Mouse (Mus musculus) neural tube, embryonic 11.5 days (tissue): ENCODE results near the gene Nav2. TPM values are rescaled to one million over a fixed set of nuclear protein-coding genes. Genes with fewer than 3 reads are reported as not detected.

ENCODE experiments used
- ATAC-seq: fragments of 200-750 bp; cut with Nextera tagmentation; 2 replicates; pipeline ENCODE4 v1.8.0; 2017; ENCODE audit warnings: moderate number of reproducible peaks, mild to moderate bottlenecking, moderate TSS enrichment, moderate library complexity; ENCODE audit not compliant: insufficient read depth, low FRiP score, low TSS enrichment
- DNase-seq: peaks from one replicate; pipeline ENCODE4 v3.0.0-alpha.2; 2015; ENCODE audit warnings: low spot score
- H3K27ac ChIP-seq: fragments of 300-500 bp; sonication (generic); 2 replicates; pipeline ENCODE4 v1.5.1; 2014; ENCODE audit warnings: low read depth, mild to moderate bottlenecking, low read length
- H3K27me3 ChIP-seq: fragments of 300-500 bp; sonication (generic); 2 replicates; pipeline ENCODE4 v1.6.1; 2014; ENCODE audit warnings: mild to moderate bottlenecking, low read length, mixed read lengths; ENCODE audit not compliant: control insufficient read depth, insufficient read depth
- H3K36me3 ChIP-seq: fragments of 300-500 bp; sonication (generic); 2 replicates; pipeline ENCODE4 v1.6.1; 2014; ENCODE audit warnings: mild to moderate bottlenecking, low read length, moderate library complexity, mixed read lengths; ENCODE audit not compliant: control insufficient read depth, insufficient read depth
- H3K4me1 ChIP-seq: fragments of 300-500 bp; sonication (generic); 2 replicates; pipeline ENCODE4 v1.6.1; 2014; ENCODE audit warnings: low read length, mixed read lengths; ENCODE audit not compliant: control insufficient read depth, insufficient read depth
- H3K4me2 ChIP-seq: fragments of 300-500 bp; sonication (generic); 2 replicates; pipeline ENCODE4 v1.6.1; 2014; ENCODE audit warnings: low read depth, mild to moderate bottlenecking, moderate library complexity
- H3K4me3 ChIP-seq: fragments of 300-500 bp; sonication (generic); 2 replicates; pipeline ENCODE4 v1.5.1; 2014; ENCODE audit warnings: low read depth, low read length
- H3K9ac ChIP-seq: fragments of 300-500 bp; sonication (generic); 2 replicates; pipeline ENCODE4 v1.6.1; 2014; ENCODE audit warnings: mild to moderate bottlenecking, low read length
- H3K9me3 ChIP-seq: fragments of 300-500 bp; sonication (generic); 2 replicates; pipeline ENCODE4 v1.6.1; 2016; ENCODE audit warnings: low read length; ENCODE audit not compliant: control insufficient read depth
- WGBS: fragments of 180-500 bp; shearing (Covaris S2); extraction: QIAGEN DNeasy Blood & Tissue Kit; methylation state at CpG from one replicate; pipeline ENCODE4 v1.1.7; 2014; 5-methylcytosine and 5-hydroxymethylcytosine counted together
- polyA plus RNA-seq: library from polyadenylated mRNA; unstranded; fragments of >200 nt; fragmentation: Nextera tagmentation; extraction: Ambion mirVana; gene quantifications from 2 replicates; pipeline ENCODE4 v1.2.1, GENCODE M21; 2014

Gene Nav2
- polyA plus RNA-seq, 1 experiment from 2014 or later, result 19.2 TPM

DNA sequence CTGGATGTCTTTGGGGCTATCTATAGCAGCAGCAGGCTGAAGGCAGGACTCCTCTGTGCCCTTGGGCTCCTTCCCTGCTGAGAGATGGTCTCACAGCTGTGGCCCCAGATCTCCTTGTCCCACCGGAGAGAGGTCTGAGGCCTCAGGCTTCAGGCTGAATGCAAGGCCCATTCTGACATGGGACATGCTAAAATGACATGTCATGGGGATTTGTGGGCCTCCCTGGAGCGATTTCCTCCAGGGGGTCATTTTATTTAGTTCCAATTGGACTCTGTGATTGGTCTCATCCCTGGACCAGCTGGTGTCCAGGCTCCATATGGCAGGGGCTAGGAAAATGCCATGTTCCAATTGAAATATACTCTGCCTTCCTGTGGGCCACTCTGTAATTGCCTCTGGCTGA lies 197.0 kb downstream of the Nav2 start:
- Histone ChIP-seq H3K27me3 (no peaks in the 10 kb centered on the region), H3K36me3 (no peaks in the 10 kb centered on the region), H3K4me2 (no peak overlapping the region), H3K4me1 (peaks cover 24% of the 10 kb centered on the region), H3K9ac (no peak overlapping the region), H3K27ac (peak overlapping the region; percentile 67; the same call in 1 of the 2 replicates), H3K9me3 (no peaks in the 10 kb centered on the region), H3K4me3 (no peak overlapping the region)
- WGBS, result 43% methylated on average over 2 of the region's 2 CpGs
- ATAC-seq (peak; percentile 65), DNase-seq (peak; percentile 67)

DNA sequence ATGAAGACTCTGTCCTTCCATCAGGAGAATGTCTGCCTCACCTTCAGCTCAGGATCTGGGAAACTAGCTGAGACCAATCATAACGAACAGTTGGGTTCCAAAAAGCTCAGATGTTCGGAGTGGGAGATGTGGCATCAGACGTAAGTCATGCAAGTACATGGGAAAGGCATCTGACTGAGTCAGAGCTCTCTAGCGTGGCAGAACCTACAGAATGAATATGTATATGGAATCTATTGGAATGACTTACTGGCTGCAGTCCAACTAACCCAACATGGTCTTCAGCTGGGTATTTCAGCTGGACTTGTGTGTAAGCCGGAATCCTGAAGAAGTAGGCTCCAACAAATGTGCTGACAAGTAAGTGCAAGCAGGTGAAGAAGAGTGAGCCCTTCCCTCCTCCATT lies 199.6 kb downstream of the Nav2 start:
- H3K4me1 ChIP-seq, result peaks cover 21% of the 10 kb centered on the region
- ATAC-seq, result no peak
- no peak for DNase-seq
- H3K4me2 ChIP-seq, result no peak overlapping the region
- H3K9ac ChIP-seq, result no peak overlapping the region
- no peaks in the 10 kb centered on the region for H3K9me3 ChIP-seq
- no peak overlapping the region for H3K4me3 ChIP-seq
- H3K27me3 ChIP-seq, result no peaks in the 10 kb centered on the region
- H3K27ac ChIP-seq, result no peak overlapping the region
- H3K36me3 ChIP-seq, result no peaks in the 10 kb centered on the region
- WGBS, result 89% methylated on average over 5 of the region's 5 CpGs

DNA sequence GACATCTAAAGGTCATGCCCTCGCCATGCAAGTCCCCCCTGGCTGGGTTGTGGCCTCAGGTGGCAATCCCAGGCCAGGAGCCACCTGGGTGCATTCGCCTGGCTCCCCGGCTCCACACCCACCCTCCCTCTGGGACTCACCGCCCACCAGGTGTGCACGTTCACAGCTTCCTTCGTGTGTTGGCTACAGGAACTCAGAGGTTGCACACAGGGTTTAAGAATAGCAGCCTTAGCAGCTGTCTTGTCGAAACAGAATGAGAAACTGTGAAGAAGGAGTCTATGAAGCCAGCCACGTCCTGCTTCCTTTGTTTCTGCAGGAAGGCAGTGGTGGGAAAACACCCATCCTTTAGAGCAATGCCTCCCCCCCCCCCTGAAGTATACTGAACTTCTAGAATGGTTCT lies 210.5 kb downstream of the Nav2 start:
- Histone ChIP-seq H3K27ac (no peak overlapping the region), H3K4me3 (no peak overlapping the region), H3K27me3 (no peaks in the 10 kb centered on the region), H3K4me2 (no peak overlapping the region), H3K36me3 (no peaks in the 10 kb centered on the region), H3K4me1 (peaks cover 23% of the 10 kb centered on the region), H3K9ac (no peak overlapping the region), H3K9me3 (no peaks in the 10 kb centered on the region)
- WGBS, result 66% methylated on average over 8 of the region's 8 CpGs
- no peak for DNase-seq
- no peak for ATAC-seq

DNA sequence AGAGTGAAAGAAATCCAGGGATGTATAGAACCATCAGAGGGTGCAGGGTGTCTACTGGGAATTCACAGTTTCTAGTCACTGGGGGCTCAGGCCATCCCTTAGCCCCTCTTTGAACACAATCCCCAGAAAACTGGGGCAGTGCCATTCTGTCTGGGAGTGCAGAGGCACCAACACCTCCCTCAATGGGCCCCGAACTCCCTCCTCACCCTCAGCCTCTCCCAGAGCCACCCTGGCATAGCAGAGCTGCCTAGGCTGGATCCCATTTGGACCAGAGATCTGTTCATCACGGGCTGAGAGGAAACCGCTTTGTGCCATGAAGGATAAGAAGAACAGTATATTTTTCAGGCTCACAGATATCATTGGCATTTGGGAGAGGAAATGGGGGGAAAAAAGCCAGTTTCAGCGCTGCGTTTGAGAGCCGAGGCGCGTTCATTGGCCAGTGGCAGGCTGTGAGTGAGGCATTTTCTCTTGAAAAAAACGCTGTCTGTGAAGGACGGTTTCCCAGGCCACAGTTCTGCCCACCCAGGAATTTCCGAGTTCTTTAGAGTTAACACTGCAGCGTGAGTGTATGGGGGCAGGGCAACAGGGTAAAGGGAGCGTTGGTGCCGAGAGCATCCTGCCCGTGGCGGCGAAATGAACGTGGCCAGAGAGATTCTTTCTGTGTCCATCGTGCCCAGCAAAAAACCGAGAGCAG lies 211.4 kb downstream of the Nav2 start:
- Histone ChIP-seq H3K9me3 (no peaks in the 10 kb centered on the region), H3K4me1 (peaks cover 23% of the 10 kb centered on the region), H3K27me3 (no peaks in the 10 kb centered on the region), H3K36me3 (no peaks in the 10 kb centered on the region), H3K4me2 (peak overlapping the region; percentile 38), H3K9ac (peak overlapping the region; percentile 18; the same call in 1 of the 2 replicates), H3K4me3 (no peak overlapping the region), H3K27ac (peak overlapping the region; percentile 64)
- peak; percentile 80 for ATAC-seq
- DNase-seq, result peak; percentile 84
- 25% methylated on average over 20 of the region's 20 CpGs for WGBS

DNA sequence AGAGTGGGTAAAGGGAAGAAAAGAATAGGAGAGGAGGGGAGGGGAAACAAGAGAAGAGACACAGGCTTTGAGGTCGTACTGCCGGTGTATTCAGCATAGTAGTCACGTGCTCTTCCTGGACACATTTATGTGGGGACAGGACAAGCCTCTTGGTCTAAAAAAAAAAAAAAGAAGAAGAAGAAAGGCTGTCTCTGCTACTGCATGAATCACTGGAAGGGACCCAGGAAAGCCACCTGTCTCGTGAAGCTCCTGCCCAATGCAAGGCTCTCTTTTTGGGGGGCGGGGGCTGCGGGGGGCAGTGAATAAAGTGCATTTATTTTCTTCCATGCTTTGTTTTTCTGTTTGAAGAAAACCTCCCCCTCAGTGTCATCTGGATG lies 212.0 kb downstream of the Nav2 start:
- H3K9me3 ChIP-seq, result no peaks in the 10 kb centered on the region
- no peak overlapping the region for H3K4me3 ChIP-seq
- no peaks in the 10 kb centered on the region for H3K27me3 ChIP-seq
- peak overlapping the region; percentile 38 for H3K4me2 ChIP-seq
- ATAC-seq (peak; percentile 52), DNase-seq (no peak)
- peak overlapping the region; percentile 18; the same call in 1 of the 2 replicates for H3K9ac ChIP-seq
- 35% methylated on average over 6 of the region's 6 CpGs for WGBS
- no peaks in the 10 kb centered on the region for H3K36me3 ChIP-seq
- H3K27ac ChIP-seq, result peak overlapping the region; percentile 64
- H3K4me1 ChIP-seq, result peaks cover 23% of the 10 kb centered on the region

DNA sequence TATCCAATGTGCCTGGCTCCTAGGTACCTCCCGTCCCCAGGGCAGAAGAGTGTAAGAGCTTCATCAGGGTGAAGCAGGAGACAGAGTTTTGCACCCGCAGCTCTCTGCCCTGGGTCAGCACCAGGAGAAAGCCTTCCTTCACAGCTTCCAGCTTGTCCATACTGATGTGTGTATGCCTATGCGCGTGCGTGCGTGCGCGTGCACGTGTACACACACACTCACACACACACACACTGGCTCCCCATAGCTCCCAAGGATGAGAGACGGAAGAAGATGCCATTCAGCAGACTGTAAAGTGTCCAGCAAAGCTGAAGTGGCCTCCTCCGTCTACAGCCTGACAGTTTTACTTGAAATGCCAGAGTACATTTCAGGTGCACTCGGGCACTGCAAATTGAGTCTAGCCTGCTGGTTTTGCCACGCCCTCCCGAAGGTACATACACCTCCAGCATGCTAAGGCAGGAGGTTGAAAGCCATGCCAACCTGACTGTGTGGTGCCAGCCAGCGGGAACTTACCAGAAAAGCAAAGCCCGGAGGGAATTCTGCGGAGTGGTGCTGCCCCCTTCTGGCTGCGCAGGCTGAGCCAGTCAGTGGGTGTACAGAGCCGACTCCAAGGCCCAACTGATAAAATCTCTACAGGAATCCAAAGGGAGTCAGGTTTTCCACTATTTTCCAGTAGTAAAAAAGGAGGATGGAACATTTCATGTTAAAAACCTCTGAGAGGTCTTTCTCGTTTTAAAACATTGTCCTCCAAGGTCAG lies 212.6 kb downstream of the Nav2 start:
- Histone ChIP-seq H3K27ac (peak overlapping the region; percentile 64), H3K9ac (no peak overlapping the region; the same call in 1 of the 2 replicates), H3K4me2 (peak overlapping the region; percentile 38), H3K4me3 (no peak overlapping the region), H3K4me1 (peaks cover 23% of the 10 kb centered on the region), H3K36me3 (no peaks in the 10 kb centered on the region), H3K9me3 (no peaks in the 10 kb centered on the region), H3K27me3 (no peaks in the 10 kb centered on the region)
- WGBS, result 39% methylated on average over 20 of the region's 20 CpGs
- peak; percentile 87 for DNase-seq
- peak; percentile 48; the same call in 1 of the 2 replicates for ATAC-seq

DNA sequence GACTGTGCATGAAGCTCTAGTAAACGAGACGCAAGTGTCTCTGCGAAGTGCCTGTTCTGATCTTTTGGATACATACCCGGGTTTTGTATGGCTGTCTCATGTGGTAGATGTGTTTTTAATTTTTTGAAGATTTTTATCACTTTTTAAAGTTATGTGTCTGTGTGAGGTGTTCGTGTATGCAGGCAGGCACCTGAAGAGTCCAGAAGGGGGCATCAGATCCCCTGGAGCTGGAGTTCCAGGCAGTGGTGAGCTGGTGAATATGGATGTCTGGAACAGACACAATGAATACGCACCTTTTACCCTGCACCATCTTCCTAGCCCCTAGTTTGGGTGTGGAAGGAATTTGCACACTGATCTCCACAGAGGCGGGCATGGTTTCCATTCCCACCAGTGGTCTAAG lies 214.0 kb downstream of the Nav2 start:
- Histone ChIP-seq H3K9ac (no peak overlapping the region), H3K27me3 (no peaks in the 10 kb centered on the region), H3K4me3 (no peak overlapping the region), H3K4me2 (no peak overlapping the region), H3K36me3 (no peaks in the 10 kb centered on the region), H3K9me3 (no peaks in the 10 kb centered on the region), H3K4me1 (peaks cover 23% of the 10 kb centered on the region), H3K27ac (no peak overlapping the region)
- ATAC-seq (no peak), DNase-seq (no peak)
- WGBS, result 70% methylated on average over 7 of the region's 7 CpGs

DNA sequence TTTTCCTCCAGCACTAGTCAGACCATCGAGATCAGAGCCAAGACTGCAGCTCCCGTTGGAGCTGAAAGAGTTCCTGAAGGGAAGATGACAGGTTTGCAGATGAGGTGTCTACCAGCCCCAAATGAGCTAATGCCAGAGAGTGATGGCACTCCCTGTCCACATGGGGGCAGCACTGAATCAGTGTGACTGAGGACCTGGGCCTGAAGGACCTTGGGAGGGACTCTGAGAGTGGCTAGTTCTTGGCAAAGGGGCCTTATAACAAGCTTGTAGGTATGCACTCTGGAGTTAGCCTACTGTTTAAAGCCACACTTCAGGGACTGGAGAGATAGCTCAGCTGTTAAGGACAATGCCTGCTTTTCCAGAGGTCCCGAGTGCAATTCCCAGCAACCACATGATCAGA lies 217.0 kb downstream of the Nav2 start:
- WGBS, result 40% methylated on average over 3 of the region's 3 CpGs
- ATAC-seq, result no peak
- no peaks in the 10 kb centered on the region for H3K36me3 ChIP-seq

DNA sequence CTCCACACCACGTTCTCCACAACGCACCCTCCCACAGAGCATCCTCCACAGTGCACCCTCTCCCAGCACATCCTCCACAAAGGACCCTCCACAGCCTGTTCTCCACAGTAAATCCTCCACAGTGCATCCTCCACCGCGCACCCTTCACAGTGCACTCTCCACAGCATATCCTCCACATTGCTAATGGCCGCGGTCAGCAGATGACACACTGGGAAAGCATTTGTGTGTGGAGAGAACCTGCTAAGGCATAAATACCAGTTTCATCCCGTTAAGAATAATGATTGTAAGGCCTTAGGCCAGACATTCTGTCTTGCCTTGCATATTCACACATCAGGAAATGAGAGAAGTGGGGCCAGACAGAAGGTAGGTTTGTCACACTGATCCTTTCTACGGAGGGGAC lies 219.7 kb downstream of the Nav2 start:
- Histone ChIP-seq H3K36me3 (no peaks in the 10 kb centered on the region), H3K27ac (no peak overlapping the region), H3K4me1 (no peaks in the 10 kb centered on the region), H3K4me3 (no peak overlapping the region), H3K9me3 (no peaks in the 10 kb centered on the region), H3K27me3 (no peaks in the 10 kb centered on the region), H3K9ac (no peak overlapping the region), H3K4me2 (no peak overlapping the region)
- DNase-seq (no peak), ATAC-seq (no peak)
- WGBS, result 88% methylated on average over 8 of the region's 8 CpGs

More for the DNA sequence above, 217.0 kb downstream of the Nav2 start:
- Histone ChIP-seq H3K4me3 (no peak overlapping the region), H3K4me2 (no peak overlapping the region), H3K27ac (no peak overlapping the region), H3K9me3 (no peaks in the 10 kb centered on the region), H3K4me1 (peaks cover 7% of the 10 kb centered on the region), H3K9ac (no peak overlapping the region), H3K27me3 (no peaks in the 10 kb centered on the region)
- DNase-seq, result peak; percentile 64
